Mouse (Mus musculus) inflammation-experienced regulatory T-cells, adult 6 months (primary cell): ENCODE results near the gene Tor1a. TPM values are rescaled to one million over a fixed set of nuclear protein-coding genes. Genes with fewer than 3 reads are reported as not detected.
"Not testable (repeated sequence)": the region's sequence is repeated elsewhere in the genome, so short reads cannot be mapped to it uniquely, and the experiment has no call there.

Experiments
- ATAC-seq: one replicate; pipeline ENCODE4 v1.8.0; 2017
- polyA plus RNA-seq, 3 experiments: library from polyadenylated mRNA; unstranded; fragments of 100-300 nt; shearing (Covaris generic); gene quantifications; one replicate each; pipeline ENCODE4 v1.2.1; 2017

The Tor1a gene
- polyA plus RNA-seq, 3 experiments from 2014 or later, result 60.5 to 73.3 (median 72.6) TPM

DNA sequence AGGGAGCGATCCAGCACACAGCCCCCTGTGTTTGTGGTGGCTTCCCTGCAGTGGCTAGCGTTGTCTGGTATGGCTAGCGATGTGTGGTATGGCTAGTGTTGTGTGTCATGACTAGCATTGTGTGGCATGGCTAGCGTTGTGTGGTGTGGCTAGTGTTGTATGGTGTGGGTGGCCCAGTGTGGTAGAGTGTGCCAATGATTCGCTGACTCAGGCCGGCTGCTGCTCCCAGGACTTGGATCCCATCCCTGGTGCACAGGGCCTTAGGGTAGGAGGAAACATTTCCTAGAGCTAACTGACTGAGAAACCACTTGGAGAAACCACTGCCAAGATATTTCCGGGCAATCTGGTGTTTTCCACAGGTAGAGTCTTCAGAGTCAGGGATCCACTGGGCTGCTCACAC lies 50.1 kb downstream of the Tor1a start:
- no peak for ATAC-seq

DNA sequence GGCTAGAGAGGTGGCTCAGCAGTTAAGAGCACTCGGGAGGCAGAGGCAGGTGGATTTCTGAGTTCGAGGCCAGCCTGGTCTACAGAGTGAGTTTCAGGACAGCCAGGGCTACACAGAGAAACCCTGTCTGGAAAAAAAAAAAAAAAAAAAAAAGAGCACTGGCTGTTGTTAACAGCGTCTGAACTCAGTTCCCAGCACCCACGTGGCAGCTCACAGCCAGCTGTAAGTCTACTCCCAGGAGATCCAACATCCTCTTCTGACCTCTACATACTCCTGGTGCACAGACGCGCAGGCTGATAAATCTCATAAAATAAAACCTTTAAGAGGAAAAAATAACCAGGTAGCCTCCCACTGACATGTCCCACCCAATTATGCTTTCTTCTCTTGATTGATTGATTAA lies 51.8 kb downstream of the Tor1a start:
- not testable (repeated sequence) for ATAC-seq

DNA sequence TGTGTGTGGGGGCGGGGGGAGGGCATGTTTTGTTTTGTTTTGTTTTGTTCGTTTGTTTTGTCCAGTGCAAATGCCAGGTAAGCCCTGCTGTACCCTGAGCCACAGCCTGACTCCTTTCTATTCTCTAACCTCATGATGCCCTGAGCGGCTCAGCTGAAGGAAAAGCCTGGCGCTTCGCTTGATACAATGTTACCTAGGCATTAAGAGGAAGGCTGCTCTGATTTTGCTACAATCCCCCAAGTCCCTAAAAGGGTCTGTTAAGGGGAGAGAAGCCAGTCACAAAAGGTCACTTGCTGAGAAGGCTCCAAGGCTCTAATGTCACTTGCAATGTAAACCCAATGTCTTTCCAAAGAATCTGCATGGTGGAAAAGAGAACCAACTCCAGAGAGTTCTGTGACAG lies 52.4 kb downstream of the Tor1a start:
- ATAC-seq, result no peak

DNA sequence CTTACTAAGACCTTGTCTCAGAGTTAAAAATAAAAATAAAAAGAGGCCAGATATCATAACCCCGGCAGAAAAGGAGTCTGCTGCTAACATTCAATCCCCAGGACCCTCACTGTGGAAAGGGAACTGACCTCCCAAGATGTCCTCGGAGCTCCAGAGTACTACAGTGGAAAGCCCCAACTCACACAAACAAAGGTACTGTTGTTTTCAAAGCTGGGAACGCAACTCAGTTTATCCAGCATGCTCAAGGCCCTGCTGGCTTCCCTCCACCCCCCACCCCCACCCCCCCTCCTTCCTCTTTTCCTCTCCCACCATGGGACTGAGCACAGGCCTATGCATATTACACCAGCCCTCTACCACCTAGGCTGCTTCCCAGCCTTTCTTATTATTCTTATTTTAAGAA lies 52.9 kb downstream of the Tor1a start:
- ATAC-seq, result no peak

DNA sequence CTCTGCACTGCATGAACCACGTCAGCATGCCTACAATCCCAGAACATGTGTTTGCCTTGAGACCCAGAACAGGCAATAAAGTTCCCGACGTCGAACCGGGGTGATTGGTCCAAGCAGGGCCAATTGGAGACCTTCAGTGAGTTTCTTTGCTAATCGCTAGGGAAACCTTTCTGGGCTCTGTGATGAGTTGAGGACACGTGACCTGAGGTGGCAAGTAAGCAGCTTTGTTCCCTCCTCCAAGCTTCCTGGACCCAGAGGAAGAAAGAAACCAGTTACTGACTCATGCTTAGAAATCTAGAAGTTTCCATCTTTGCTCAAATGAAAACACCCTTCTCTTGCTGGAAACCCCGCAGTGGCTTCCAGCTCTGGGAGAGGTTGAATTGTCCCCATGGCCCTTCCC lies 54.7 kb downstream of the Tor1a start:
- ATAC-seq, result no peak

DNA sequence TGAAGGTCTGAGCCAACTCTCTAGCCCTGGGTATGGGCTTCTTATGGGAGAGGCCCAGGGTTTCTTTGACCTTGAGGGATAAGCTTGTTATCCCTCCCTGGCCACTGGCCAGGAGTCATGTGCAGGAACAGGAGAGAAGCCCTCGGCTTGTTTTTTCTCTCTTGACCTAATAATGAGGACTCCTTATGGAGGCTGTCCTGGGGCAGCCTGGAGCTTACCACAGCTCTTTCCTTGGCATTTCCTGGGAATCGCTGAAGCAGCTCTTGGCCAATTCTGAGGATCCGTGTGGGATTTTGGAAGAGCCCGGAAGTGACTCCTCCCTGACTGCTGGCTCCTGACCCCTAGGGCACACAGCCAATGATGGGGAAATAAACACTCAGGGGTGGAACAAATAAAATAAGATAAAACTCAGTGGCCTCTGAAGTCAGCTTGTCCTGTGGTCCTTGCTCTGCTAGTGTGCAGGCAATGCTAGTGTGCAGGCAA lies 55.4 kb downstream of the Tor1a start:
- no peak for ATAC-seq

Other genes with a start within 250 kb of the Tor1a start
- 1 to 10 TPM in 1 of 3 experiments, under 1 TPM in 2; 0.55 to 2.5 (median 0.84) TPM for gene 1700001O22Rik, start 164.3 kb downstream of the Tor1a start, polyA plus RNA-seq
- 10 to 100 TPM; 27.4 to 34.0 (median 28.7) TPM for gene Ntmt1, start 160.1 kb downstream of the Tor1a start, polyA plus RNA-seq
- gene Asb6, start 137.6 kb downstream of the Tor1a start, polyA plus RNA-seq, result 10 to 100 TPM; 36.4 to 43.6 (median 36.4) TPM
- gene Prrx2, start 133.0 kb downstream of the Tor1a start, polyA plus RNA-seq, result not detected
- gene Ptges, start 38.1 kb downstream of the Tor1a start, polyA plus RNA-seq, result not detected
- 10 to 100 TPM; 15.6 to 26.9 (median 22.2) TPM for gene Tor1b, start 15.0 kb downstream of the Tor1a start, polyA plus RNA-seq
- 100 to 1,000 TPM in 1 of 3 experiments, 10 to 100 TPM in 2; 67.1 to 103 (median 93.7) TPM for gene BC005624, start 14.3 kb upstream of the Tor1a start, polyA plus RNA-seq
- 10 to 100 TPM; 11.9 to 27.4 (median 16.7) TPM for gene Usp20, start 14.3 kb upstream of the Tor1a start, polyA plus RNA-seq
- 100 to 1,000 TPM in 2 of 3 experiments, 10 to 100 TPM in 1; 86.1 to 123 (median 103) TPM for gene Fnbp1, start 174.1 kb upstream of the Tor1a start, polyA plus RNA-seq
- 10 to 100 TPM; 49.2 to 57.0 (median 50.5) TPM for gene Gpr107, start 184.4 kb upstream of the Tor1a start, polyA plus RNA-seq